Mouse (Mus musculus) erythroid progenitor cell, adult 5-6 weeks (primary cell): Measurements from ENCODE around the gene Gm10277. TPM values are rescaled to one million over a fixed set of nuclear protein-coding genes. Genes with fewer than 3 reads are reported as not detected.

ENCODE experiments used
- ATAC-seq: replicated peaks from 2 replicates; pipeline ENCODE4 v1.8.0; 2016; ENCODE audit warnings: moderate number of reproducible peaks, mild to moderate bottlenecking, moderate TSS enrichment, inconsistent platforms; ENCODE audit not compliant: poor library complexity, low FRiP score, severe bottlenecking
- total RNA-seq, 2 experiments: library from RNA; stranded (forward) in 1 of 2; stranded (reverse) in 1 of 2; fragments of 150-400 nt in 1 of 2; fragments of 186-747, 209-891 nt in 1 of 2; gene quantifications; 2 replicates each; pipeline versions ENCODE4 v1.2.3 to v1.2.4; 2015 to 2017; ENCODE audit warnings: low replicate concordance in 2 of 2

Gm10277 gene
- total RNA-seq, 2 experiments from 2014 or later, result not detected

GRCm38 (mm10) chr11:77802341-77802865, 14.9 kb upstream of the Gm10277 start:
- peak; percentile 58 for ATAC-seq

DNA sequence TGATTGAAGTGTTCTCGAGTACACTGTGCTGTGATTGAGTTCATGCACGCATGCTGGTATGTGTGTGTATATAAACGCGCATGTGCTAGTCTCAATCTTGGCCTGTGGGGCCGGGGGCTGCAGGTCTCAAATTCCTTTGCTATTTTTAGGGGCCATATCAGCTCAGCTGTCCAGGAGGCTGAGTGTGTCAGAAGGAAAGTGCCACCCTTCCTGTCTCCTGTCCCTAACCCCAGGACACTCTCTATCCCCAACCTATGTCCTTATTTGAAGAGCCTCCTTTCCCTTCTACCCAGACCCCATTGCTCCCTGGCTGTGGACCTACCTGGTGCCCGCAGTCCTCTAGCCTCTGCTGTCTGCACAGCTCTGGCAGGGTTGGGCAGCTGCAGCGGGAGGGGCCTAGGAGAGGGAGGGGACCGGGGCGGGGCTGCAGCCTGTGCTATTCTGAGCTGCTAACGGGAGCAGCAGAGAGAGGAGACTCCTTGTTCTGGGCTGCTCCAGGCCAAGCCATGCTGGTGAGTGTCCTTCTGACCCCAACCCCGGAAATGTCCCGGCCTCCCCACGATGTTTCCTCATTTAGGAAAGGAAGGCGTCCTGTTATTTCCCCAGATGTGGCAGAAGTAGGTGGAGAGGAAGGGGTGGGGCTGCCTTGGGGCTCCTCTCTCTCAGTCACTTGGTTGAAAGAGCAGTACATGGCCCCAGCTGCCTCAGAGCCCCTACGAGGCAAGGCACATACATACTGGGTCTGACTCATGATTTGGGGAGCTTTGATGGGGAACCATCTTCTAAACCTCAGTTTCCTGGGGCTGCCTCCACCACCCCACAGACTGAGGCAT, 13.5 kb upstream of the Gm10277 start:
- ATAC-seq, result peak; percentile 93

GRCm38 (mm10) chr11:77800491-77800868, 12.9 kb upstream of the Gm10277 start:
- ATAC-seq, result no peak

- no peak for ATAC-seq
Measured at GRCm38 (mm10) chr11:77795216-77795615, 7.7 kb upstream of the Gm10277 start.

GRCm38 (mm10) chr11:77793238-77793930, 5.8 kb upstream of the Gm10277 start:
- ATAC-seq, result peak; percentile 97

DNA sequence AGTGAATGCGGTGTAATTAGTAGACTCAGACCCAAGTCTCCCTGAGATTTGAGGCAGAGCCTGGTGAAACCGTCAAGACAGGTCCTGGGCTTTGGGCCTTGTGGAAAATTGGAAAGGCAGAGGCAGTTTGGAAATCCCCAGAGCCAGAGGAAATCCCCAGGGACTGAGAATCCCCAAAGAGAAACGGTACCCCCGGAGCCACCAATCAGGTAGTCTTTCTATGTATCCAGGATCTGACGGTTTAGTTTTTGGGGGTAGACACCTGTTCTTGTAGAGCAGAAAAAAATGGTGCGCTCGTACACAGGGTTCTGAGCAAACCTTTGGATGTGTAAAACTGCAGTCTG, 5.0 kb upstream of the Gm10277 start:
- no peak for ATAC-seq

DNA sequence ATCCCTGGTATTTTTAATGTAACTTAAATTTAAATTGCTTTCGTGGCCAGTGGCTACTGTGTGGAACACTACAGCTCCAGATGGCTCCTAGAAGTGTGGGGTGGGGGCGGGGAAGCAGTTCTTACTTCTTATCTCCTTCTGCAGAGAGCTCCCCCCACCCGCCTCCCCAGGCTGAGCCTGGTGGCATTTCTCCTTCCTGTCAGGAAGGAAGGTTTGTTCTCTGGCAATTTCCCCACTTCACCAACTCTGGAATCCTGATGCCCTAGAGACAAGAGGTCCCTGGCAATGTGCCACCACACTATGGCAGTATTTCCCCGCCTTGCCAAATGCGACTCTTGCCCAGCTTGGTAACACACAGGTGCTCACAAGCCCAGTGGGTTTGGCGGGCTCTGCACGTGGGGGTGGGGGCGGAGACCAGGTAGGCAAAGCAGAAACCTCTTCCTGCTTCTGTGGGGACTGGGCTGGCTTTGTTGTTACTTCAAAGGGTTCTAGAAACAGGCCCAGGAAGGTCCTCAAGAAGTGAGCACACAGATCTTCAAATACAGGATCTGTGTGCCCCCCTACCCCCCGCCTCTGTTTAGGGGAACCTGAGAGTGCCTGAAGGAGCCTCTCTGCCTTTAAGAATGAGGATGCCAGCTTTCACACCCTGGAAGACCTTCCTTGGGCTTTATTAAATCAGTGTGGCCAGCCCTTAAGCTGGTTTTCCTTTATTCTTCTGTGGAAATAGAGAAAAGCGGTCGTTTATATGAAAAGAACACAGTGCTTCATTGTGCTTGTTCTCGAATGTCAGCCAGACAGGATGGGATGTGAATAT, 4.4 kb upstream of the Gm10277 start:
- no peak for ATAC-seq

DNA sequence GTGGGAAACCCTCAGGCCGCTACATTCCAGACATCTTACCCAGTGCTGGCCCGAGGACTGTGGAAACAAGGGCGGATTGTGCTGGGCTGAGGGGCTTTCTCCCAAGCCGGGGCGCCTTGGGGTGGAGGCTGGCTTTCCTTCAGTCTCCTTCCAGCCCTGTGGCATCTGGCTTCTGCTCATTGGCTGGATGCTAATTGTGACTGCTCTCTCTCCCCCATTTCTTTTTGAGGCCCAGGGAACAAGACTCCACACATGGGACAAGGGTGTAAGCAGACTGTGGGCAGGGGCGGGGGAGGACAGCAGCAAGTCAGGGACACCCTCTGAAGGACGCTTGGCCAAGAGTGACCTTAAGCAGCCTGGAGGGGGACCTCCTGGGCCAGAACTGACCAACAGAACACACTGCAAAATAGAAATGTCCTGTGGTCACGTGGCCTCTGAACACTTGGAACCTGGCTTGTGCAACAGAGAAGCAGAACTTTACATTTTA, 3.7 kb upstream of the Gm10277 start:
- ATAC-seq, result no peak

DNA sequence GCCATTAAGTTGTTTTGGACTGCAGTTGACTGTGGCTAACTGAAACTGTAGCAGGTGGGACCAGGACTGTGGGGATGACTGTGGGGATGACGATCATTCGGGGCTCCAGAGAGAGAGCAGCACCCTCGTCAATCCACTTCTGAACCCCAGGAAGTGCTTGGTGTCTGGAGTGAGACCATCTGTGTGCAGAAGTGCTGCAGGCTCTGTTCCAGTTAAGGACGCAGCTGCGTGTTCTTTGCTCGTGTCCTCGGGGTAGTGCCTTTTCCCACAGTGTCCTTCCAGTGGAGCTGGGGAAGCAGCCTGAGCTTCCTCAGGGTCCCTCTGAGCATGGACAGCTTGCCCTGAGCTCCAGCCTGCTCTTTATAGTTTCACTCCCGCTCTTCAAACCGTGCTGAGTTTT, 2.7 kb upstream of the Gm10277 start:
- ATAC-seq, result no peak

DNA sequence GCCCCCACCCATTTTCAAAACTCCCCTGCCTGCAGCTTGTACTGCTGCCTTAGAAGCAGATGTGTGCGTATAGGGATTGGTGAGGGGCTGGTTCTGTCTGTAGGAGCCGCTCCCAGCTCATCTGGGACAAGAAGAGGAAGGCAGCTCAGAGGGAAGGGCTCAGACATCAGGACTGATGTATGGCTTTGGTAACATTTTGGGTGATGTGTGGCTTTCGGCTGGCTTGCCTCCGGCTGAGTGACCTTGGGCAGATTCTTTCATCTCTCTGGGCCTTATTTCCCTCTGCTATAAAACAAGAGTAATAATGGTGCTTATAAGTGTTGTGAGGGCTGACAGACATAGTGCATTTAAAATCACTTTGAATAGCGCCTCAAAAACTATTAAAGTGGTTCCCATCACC, 2.0 kb upstream of the Gm10277 start:
- no peak for ATAC-seq

GRCm38 (mm10) chr11:77785768-77786561, 1.6 kb downstream of the Gm10277 start:
- no peak for ATAC-seq

DNA sequence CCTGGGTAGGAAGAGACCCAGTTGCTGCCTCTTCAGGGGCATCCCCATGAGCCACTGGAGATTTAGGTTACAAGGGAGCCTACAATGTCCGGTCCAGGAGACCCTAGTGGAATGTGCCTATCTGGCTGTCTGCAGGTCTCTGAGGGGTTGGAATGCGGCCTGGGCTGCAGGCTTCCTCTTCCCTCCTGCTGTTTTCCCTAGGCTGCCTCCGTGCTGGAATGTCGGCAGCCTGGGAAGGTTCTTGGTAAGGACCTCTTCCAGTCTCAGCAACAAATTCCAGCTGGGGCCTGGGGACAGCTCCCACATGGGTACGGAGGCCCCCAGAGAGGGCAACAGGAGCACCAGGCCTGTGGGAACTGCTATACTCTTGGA, 2.2 kb downstream of the Gm10277 start:
- ATAC-seq, result no peak

DNA sequence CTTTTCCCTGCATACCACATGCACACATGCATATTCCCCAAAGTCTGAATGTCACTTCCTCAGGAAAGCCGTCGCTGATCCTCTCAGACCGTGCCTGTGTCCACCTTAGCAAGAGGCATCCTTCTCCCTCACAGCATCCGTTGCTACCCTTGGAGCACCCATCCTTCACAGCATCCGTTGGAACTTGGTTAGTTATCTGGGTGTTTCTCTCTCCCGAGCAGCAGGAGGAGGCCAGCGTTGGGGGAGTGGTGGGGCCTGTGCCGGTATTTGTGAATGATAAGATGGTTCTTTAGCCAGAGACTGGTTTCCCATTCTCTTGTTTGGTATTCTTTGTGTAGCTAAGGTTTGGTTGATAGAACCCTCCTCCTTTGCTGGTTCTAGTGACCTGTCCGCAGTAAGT, 2.7 kb downstream of the Gm10277 start:
- peak; percentile 69 for ATAC-seq

GRCm38 (mm10) chr11:77783747-77784646, 3.5 kb downstream of the Gm10277 start:
- peak; percentile 60 for ATAC-seq

DNA sequence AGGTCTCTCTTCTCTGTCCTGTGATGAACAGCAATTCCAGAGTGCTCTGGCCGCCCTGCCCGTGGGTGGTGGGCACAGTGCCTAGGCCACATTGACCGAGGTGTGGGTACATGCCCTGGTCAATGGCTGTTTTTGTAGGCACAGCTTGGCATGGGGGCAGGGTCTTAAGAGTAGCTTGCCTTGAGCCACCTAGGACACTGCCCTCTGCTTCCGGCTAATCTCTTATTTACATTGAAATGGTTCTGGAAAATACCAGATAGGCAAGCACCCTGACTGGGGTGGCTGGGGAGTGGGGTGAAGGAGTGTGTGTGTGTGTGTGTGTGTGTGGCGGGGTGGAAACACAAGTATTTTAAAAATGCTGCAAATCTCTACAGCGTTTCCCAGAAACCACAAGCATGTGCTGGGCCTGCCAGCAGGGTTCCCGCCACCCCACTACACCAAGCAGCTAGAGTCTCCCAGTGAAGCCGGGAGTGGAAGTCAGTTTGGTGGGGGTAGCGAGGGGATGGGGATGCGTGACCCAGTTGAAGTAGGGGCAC, 4.3 kb downstream of the Gm10277 start:
- no peak for ATAC-seq

GRCm38 (mm10) chr11:77782104-77782815, 5.3 kb downstream of the Gm10277 start:
- no peak for ATAC-seq

DNA sequence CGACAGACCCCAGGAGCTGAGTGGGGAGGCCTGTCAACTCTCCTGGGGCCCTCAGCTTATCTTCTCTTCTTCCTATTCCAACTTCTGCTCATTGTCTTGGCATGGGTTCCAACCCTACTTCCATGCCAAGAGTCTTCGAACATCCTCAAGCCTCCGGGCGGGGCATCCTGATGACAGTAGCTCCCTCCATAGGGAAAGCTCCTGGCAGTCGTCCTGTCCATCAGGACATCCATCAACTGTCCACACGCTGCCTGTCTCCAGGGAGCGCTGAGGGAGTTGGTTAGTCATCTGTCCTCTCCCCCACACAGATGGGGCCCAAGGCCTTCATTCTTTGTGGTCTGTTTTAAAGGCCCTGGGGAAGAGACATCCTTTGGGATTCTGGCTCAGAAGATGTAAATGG, 6.5 kb downstream of the Gm10277 start:
- ATAC-seq, result no peak

DNA sequence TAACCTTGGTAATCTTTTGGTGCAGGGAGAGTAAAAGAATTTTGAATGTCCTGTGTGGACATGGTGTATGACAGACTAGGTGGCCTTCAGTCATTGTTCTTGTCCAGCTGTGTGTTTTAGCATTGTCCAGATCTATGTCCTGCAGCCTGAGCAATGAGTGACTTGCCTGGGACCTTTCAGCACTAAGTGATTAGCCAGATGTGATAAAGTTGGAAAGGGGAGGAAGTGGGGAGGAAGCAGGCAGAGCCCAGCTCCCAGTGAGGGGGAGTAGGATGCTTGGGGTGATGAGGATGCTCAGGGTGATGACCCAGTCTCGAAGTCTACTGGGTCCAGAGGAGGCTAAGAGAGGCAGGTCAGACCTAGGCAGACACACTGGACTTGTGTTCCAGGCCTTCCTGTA, 8.3 kb downstream of the Gm10277 start:
- no peak for ATAC-seq
